Mouse (Mus musculus) mouse trophoblast stem cell (cell line): ENCODE measurements around the gene Ccdc163.

Source experiments
- in situ Hi-C, 2 experiments: fragments of 300-500 bp; cut with MseI, MboI; formaldehyde crosslinking; loops; 2 replicates in 1 of 2; 3 replicates in 1 of 2; pipeline ENCODE4 v1.15.1; 2025

Gene Ccdc163

DNA sequence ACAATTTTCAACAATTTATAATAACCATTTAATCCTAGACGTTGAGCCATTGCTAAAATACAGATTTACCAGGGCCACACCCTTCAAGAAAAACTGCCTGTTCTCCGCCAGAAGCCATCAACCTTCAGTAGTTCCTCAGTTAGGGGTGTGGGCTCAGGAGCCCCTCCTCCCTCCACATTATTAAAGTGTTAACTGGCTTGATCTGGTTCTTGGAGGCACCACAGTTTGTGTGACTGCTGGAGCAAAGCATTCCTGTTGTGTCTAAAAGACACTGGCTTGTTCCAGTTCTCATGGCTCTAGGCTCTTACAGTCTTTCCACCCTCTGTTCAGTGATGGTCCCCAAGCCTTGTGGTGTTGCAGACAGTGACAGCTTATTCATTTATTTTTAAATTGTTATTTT is 72.2 kb downstream of the Ccdc163 start:
- in situ Hi-C loops: no loop called here

DNA sequence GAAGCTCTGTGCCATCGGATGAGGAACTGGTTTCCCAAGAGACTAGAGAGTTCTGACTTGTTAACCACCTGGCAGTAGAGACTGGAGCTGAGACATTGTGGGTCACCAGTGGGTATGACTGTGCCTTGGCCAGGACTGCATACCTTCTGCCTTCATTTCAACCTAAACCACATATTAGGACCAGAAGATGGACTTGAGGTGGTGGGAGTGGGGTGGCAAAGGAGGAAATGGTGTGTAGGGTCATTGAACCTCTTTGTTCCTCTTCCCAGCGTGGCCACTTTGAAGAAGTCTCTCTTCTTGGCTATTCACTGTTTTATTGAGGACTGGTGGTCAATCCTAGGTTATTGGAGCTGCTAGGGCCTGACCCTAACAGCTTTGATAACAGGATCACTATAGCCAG is 73.1 kb downstream of the Ccdc163 start:
- in situ Hi-C loops: no loop called here

- in situ Hi-C loops: no loop called here
Measured at GRCm38 (mm10) chr4:116782171-116782570, 73.9 kb downstream of the Ccdc163 start.

DNA sequence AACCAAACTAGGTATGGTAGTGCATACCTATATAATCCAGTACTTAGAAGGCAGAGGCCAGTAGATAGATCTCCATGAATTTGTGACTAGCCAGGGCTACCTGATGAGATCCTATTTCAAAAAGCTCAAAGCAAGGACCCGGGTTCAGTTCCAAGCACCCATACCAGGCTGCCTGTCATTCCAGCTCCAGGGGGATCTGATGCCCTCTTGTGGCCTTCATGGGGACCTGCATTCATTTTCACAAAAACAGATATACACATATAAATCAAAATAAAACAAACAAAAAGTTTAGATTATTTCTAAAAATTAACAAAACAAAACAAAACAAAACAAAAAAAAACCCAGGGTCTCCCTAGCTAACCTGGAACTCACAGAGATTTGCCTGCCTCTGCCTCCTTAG is 78.3 kb downstream of the Ccdc163 start:
- in situ Hi-C loops: loop anchor here (5.0 kb wide), 1 partner anchor 69 kb away; no protein-coding TSS in a partner anchor

- in situ Hi-C loops: loop anchor here (5.0 kb wide), 1 partner anchor 71 kb away; no protein-coding TSS in a partner anchor
Measured at GRCm38 (mm10) chr4:116787985-116788760, 79.9 kb downstream of the Ccdc163 start.

DNA sequence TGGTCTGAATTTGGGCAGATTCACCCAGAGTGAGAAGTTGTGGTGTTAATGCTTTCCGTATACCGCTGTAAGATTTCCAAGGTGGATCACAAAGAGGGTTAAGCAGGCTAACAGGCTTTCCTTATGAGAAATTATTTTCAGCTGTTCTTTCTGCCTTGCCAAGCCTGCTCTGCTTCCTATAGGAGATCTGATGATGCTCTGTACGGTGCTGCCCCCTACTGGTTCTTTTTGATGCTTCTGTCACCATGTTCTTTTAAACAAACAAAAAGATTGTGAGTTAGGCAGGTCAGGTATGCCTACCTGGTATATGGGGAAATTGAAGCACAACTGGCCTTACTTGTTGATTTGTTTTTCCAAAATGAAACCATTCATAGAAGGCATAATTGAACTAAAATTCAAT is 80.6 kb downstream of the Ccdc163 start:
- in situ Hi-C loops: loop anchor here (5.0 kb wide), 1 partner anchor 72 kb away; no protein-coding TSS in a partner anchor

GRCm38 (mm10) chr4:116792453-116792852 is 84.1 kb downstream of the Ccdc163 start:
- in situ Hi-C loops: no loop called here

- in situ Hi-C loops: no loop called here
Measured at GRCm38 (mm10) chr4:116794273-116794672, 86.0 kb downstream of the Ccdc163 start.

- in situ Hi-C loops: no loop called here
Measured at GRCm38 (mm10) chr4:116796442-116797110, 88.3 kb downstream of the Ccdc163 start.

GRCm38 (mm10) chr4:116799901-116800300 is 91.6 kb downstream of the Ccdc163 start:
- in situ Hi-C loops: no loop called here
